Mouse (Mus musculus) adrenal gland, adult (tissue): Measurements from ENCODE around the gene Senp6.
"Not testable (repeated sequence)": the region's sequence is repeated elsewhere in the genome, so short reads cannot be mapped to it uniquely, and the experiment has no call there.

Source experiments
- DNase-seq, 2 experiments: peaks; one replicate each; pipeline ENCODE4 v3.0.0; 2022 to 2023; ENCODE audit warnings: low spot score in 1 of 2; ENCODE audit not compliant: inconsistent age in 2 of 2

Gene Senp6

GRCm38 (mm10) chr9:80066367-80067220, at the start of gene Senp6:
Senp6 (plus strand) TSS chr9:80066903.
- peak; percentile 81 to 93 for DNase-seq

- no peak for DNase-seq
Observed at GRCm38 (mm10) chr9:80020429-80020828, 46.3 kb upstream of the Senp6 start.

- no peak for DNase-seq
Observed at GRCm38 (mm10) chr9:80021648-80022047, 45.1 kb upstream of the Senp6 start.

DNA sequence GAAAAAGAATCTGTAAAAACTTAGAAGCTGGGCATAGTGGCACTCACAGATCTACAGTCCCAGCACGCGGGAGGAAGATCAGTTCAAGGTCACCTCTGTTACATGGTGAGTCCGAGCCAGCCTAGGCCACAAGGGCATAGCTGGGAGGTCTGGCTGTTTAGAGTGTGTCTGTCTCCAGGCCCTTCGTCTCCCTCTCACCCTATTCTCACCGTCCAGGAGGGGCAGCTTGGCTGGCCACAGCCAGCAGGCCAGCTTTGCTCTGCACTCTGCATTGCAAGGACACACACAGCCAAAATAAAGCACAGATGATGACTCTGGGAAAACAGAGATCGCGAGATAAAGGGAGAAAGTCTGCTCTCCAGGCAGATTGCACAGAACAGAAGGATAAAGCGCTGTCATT, 43.9 kb upstream of the Senp6 start:
- peak; percentile 66 to 84 for DNase-seq

GRCm38 (mm10) chr9:80025347-80025746, 41.4 kb upstream of the Senp6 start:
- not testable (repeated sequence) for DNase-seq

DNA sequence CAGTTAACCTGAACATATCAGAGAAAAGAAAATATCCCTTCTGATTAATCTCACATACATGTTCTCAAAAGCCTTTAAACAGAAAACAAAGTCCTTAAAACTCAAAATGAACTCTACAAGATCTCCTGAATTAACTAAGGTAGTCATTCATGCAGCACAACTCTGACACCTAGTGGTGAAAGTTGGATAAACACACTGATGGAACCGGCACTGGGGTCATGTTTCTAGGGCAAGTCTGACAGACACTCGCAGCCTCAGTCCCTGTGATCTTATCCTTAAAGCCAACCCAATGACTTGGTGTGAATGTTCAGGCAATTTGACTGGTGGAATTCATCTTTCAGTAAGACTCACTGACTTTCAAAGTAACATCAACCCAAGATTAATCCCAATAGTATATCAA, 40.7 kb upstream of the Senp6 start:
- peak; percentile 68 to 92 for DNase-seq

- DNase-seq: peak in 1 of 2 experiments; percentile 41
Observed at GRCm38 (mm10) chr9:80026581-80027021, 40.1 kb upstream of the Senp6 start.

GRCm38 (mm10) chr9:80037262-80037996, 29.3 kb upstream of the Senp6 start:
- no peak for DNase-seq

DNA sequence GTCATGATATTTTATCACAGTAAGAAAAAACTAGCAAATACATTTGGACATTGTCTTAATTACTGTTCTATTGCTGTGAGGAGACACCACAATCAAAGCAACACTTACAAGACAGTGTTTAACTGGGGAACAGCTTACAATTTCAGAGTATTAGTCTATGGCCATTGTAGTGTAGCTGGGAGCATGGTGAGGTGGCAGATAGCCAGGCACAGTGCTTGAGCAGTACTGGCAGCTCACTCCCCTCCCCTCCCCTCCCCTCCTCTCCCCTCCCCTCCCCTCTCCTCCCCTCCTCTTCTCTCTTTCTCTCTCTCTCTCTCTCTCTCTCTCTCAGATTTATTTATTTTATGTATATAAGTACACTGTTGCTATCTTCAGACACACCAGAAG, 28.7 kb upstream of the Senp6 start:
- DNase-seq: no peak

DNA sequence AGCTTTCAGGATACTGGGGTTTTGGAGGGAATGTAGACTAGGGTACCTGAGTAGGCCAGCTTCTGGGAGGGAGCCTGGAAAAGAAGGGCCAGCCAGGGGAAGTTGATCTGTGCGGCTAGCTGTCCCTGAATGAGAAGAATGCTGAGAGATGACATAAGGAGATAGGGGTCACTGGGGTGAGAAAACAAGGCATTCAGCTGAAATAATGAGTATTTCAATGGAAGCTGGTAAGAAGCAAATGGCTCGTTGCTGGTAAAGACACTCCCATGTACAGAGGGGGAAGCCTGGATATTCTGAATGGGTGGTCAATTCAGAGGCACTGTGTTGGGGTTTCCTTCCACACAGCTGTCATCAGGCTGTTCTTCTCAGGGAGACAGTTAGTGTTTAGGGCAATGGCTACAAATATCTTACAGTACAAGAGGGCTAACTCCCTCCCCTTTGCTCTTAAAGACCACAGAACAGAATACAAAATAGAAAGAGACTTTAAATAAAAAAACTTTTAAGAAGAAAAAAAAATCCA, 27.3 kb upstream of the Senp6 start:
- DNase-seq: no peak

- not testable (repeated sequence) for DNase-seq
Observed at GRCm38 (mm10) chr9:80044301-80044700, 22.4 kb upstream of the Senp6 start.

DNA sequence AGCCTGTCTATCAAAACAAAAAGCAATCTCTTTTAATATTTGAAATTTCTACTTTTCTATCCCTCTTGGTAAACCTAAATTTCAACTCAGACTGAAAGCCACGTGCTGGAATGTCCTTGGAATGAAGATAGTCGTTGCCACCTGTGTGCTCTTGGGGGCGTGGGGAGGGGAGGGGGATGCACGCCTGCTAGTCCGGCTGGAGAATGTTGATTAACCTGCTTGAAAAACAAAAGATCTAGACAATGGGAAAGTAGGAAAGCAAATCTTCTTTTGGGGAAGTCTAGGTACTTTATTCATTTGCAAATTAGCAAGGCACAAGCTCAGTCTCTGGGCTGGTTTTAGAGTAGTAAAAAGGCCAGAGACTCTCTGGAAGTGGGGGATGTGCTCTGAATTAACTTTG, 17.4 kb upstream of the Senp6 start:
- DNase-seq: not testable (repeated sequence)

DNA sequence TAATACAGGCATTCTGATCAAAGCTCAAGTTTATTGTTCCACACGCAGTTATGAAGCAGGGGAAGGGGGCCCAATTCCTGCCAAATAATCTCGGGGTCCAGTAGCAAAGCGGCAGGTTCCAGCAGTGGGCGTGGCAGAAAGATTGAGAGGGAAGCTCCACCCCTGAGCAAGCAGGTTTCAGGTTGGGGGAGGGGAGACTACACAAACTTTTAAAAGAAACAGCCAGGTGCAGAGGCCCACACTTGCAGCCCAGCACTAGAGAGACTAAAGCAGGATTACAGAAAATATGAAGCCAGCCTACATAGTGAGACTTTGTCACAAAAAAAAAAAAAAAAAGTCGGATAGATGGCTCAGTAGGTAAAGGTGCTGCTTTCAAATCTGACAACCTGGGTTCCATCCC, 13.8 kb upstream of the Senp6 start:
- no peak for DNase-seq

- no peak for DNase-seq
Observed at GRCm38 (mm10) chr9:80057690-80058089, 9.0 kb upstream of the Senp6 start.

DNA sequence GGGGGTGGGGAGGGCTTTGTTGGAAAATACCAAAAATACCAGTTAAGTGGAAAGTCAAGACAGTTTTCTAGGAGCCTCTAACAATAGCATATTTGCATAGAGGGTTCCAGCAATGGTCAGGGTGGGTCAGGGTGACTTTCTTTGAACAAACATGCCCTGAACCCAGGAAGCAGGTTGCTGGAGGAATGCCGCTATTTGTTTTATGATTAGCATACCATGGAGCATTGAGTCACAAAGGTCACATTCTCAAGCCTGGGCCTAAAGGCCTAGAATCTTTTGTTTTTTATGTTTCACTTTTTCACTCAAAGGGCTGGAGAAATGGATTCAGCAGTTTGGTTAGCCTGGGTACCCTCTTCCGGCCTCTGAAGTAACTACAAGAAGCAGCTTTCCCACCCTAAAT, 1.2 kb upstream of the Senp6 start:
- not testable (repeated sequence) for DNase-seq

DNA sequence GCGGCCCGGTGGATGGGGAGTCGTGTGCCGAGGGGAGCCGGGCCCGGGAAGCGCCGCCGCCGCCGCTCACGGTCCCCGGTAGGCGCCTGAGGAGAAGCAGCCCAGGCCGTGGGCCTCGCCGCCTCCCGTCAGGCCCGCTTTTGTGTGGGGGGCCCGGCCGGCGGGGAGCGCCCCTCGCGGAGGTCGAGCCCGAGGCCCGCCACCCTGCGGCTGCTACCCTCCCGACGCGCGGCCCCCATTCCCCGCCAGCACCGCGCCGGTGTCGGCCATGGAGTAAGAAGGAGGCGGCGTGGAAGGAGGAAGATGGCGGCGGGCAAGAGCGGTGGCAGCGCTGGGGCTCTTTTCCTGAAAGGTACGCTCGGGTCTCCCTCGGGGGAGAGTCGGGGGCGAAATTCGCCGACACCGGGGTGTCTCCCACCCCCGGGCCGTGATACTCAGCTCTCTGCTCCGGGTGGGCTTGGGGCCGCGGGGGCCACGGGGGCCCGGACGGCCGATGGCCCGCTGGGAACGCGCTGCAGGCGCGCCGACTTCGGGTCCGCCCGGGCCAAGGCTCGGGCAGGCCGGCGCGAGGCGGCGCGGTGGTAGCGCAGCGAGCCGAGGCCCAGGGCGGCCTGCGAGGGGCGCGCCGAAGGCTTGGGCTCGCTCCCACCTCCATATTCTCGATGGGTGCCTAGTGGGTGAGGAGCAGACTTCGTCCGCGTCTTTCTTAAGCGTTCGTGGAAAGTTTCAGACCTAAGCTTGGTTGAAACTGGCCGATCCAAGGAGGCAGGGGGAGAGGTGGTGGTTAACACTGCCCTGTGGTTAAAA, 721 bp downstream of the Senp6 start:
- DNase-seq: peak; percentile 75 to 95

DNA sequence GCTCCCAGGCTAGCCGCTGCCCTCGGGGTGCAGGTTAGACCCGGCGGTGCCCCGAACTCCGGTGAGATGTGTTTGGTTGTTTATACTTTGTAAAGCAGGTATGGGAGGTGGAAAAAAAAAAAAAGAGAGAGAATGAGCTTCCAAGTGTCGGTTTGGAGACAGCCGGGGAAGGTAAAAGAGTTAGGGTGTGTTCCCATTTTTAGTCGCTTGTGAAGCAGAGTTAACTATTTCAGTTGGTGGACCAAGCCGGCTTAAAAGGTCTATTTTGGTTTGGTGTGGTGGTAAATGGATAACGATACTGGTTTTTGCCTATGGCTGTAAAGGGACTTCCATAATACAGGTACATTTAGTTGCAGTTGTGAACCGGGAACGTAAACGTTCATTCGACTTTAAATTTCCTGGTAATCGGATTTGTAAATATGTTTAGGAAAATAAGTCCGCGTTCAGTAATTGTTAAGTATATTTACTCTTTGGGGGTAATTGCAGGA, 1.4 kb downstream of the Senp6 start:
- DNase-seq: no peak

DNA sequence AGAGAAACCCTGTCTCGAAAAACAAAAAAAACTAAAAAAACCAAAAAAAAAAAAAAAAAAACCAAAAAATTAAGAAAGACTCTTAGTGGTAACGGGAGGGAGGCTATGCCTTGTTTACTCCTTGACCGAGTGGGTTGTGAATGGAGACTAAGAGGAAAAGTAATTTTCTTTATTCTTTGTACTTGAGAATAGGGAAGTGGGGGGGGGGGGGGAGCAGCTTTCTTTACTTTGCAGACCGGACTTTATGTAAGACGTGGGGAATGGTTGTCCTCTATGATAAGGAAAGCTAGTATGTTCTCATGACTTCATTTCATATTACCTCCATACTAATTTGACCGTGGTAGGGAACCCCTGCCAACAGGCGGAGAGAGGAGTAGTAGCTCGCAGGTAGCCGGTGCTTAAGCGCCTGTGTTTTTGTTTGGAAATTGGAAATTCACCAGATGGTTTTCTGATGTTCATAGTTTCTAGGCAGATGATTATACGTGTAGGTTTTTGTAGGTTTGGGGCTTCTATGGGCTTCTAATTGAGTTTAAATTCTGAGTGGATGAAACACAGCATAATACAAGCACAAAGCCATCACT, 2.1 kb downstream of the Senp6 start:
- DNase-seq: no peak

DNA sequence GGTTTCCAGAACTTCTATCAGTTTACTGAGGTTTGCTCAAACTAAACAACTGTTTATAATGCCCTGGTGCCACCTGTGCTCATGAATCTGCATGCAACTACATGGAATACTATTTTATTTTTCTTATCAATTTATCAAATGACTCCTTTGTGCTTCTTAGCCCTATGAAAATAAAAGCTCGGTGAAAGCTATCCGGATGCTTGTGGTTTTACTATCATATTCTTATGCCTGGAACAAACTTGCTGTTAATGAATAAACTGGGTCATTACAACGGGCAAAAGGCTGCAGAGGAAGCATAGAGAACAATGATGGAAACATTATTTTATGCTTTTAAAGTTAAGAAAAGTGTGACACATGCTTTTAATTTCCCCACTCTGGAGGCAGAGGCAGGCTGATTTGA, 3.3 kb downstream of the Senp6 start:
- no peak for DNase-seq

DNA sequence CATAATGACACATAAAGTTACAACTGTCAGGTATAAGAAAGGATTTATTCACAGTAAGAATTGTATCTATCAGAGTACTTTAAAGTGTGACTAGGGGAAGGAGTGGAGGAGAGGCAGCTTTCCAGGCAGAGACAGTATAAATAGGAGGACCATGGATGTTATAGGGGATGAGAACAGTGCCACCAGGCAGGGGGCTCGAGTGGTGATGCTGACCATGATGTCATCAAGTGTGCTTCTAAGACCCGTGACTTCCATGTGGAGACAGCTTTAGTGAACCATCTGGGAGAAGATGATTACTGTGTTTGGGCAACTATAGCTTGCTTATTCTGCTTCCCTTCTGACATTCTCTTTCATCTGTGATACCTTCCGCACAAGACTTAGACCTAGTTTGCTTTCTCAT, 4.9 kb downstream of the Senp6 start:
- DNase-seq: no peak

DNA sequence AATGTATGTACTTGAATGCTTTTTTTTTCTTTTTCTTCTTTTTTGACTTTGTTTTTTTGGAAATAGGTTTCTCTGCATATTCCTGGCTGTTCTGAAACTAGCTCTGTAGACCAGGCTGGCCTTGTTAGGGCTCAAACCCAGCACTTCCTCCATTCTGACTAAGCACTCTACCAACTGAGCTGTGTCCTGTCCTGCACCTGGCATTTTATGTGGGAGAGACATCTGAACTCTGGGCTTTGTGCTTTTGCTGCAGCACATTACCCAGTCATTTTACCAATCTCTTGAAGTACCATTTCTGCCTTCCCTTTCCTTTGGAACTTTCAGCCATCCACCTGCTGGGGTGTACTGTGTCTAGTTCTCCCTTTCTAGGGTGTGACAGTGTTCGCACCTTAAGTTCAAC, 7.4 kb downstream of the Senp6 start:
- DNase-seq: no peak
